Mouse (Mus musculus): ENCODE data around the gene Grk2. TPM values are rescaled to one million over a fixed set of nuclear protein-coding genes. Genes with fewer than 3 reads are reported as not detected.
"Not testable (repeated sequence)": the region's sequence is repeated elsewhere in the genome, so short reads cannot be mapped to it uniquely, and the experiment has no call there.

The Grk2 gene
- polyA plus RNA-seq, 1 experiment from 2014 or later = 17.9 TPM

GRCm38 (mm10) chr19:4264171-4264780, 41.7 kb downstream of the Grk2 start:
- no peak overlapping the region for H3K4me3 ChIP-seq
- no peaks in the 10 kb centered on the region for H3K9me3 ChIP-seq (replicated peaks)
- no peaks in the 10 kb centered on the region for H3K36me3 ChIP-seq
- 79% methylated on average over 6 of the region's 6 CpGs for WGBS (ENCODE audit: insufficient replicate concordance)
- H3K4me1 ChIP-seq = peaks cover 15% of the 10 kb centered on the region
- H3K27me3 ChIP-seq (replicated peaks) = peaks cover 37% of the 10 kb centered on the region
- ATAC-seq = no peak
- H3K4me2 ChIP-seq = no peak overlapping the region
- H3K27ac ChIP-seq = no peak overlapping the region
- H3K9ac ChIP-seq = no peak overlapping the region

DNA sequence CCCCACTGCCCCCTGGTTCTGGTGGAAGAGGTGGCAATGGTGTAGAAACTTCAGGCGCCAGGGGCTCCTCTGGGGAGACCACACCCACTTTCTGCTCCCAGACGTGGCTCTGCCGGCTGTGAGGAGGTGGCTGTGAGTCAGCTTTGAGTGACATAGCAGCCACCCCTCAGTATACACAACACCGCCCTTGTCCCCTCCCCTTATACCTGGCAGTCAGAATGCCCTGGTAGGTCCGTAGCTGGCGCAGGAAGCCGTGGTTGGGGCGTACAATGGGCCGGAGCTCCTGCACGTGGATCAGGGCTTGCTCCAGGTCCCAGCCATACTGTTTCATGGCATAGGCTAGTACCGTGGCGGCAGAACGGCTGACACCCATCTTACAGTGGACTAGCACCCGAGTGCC, 42.3 kb downstream of the Grk2 start:
- Histone ChIP-seq H3K36me3 (no peaks in the 10 kb centered on the region), H3K4me2 (no peak overlapping the region), H3K9me3 (replicated peaks) (no peaks in the 10 kb centered on the region), H3K9ac (no peak overlapping the region), H3K27ac (no peak overlapping the region), H3K4me1 (peaks cover 9% of the 10 kb centered on the region), H3K4me3 (no peak overlapping the region), H3K27me3 (replicated peaks) (peaks cover 31% of the 10 kb centered on the region)
- WGBS (ENCODE audit: insufficient replicate concordance) = 56% methylated on average over 14 of the region's 14 CpGs
- no peak for ATAC-seq

GRCm38 (mm10) chr19:4262756-4263155, 43.3 kb downstream of the Grk2 start:
- H3K4me2 ChIP-seq = no peak overlapping the region
- H3K9ac ChIP-seq = no peak overlapping the region
- H3K27me3 ChIP-seq (replicated peaks) = peaks cover 22% of the 10 kb centered on the region; the same call in 1 of the 2 replicates
- no peak overlapping the region for H3K27ac ChIP-seq
- ATAC-seq = no peak
- H3K4me3 ChIP-seq = no peak overlapping the region
- 49% methylated on average over 6 of the region's 6 CpGs for WGBS (ENCODE audit: insufficient replicate concordance)
- H3K9me3 ChIP-seq (replicated peaks) = no peaks in the 10 kb centered on the region
- no peaks in the 10 kb centered on the region for H3K36me3 ChIP-seq
- peaks cover 8% of the 10 kb centered on the region for H3K4me1 ChIP-seq

GRCm38 (mm10) chr19:4261038-4261698, 44.9 kb downstream of the Grk2 start:
- Histone ChIP-seq H3K4me2 (no peak overlapping the region), H3K36me3 (no peaks in the 10 kb centered on the region), H3K27ac (no peak overlapping the region), H3K27me3 (replicated peaks) (peaks cover 9% of the 10 kb centered on the region; the same call in 1 of the 2 replicates), H3K9me3 (replicated peaks) (no peaks in the 10 kb centered on the region), H3K4me1 (peaks cover 20% of the 10 kb centered on the region), H3K4me3 (no peak overlapping the region), H3K9ac (no peak overlapping the region)
- WGBS (ENCODE audit: insufficient replicate concordance) = 50% methylated on average over 8 of the region's 8 CpGs
- ATAC-seq = 0 out of 2 replicates have a peak, but pooled peaks have one; percentile 30

GRCm38 (mm10) chr19:4257897-4258252, 48.1 kb downstream of the Grk2 start:
- no peaks in the 10 kb centered on the region for H3K9me3 ChIP-seq (replicated peaks)
- ATAC-seq = no peak
- no peak overlapping the region for H3K27ac ChIP-seq

GRCm38 (mm10) chr19:4257216-4257896, 48.7 kb downstream of the Grk2 start:
- WGBS (ENCODE audit: insufficient replicate concordance) = under 1% methylated on average over 41 of the region's 41 CpGs

More at GRCm38 (mm10) chr19:4257897-4258252, 48.1 kb downstream of the Grk2 start:
- H3K4me2 ChIP-seq = peak overlapping the region; percentile 96
- H3K27me3 ChIP-seq (replicated peaks) = 0 out of 2 replicates have a peak, but pooled peaks cover 5% of the 10 kb centered on the region
- H3K36me3 ChIP-seq = no peaks in the 10 kb centered on the region
- H3K4me3 ChIP-seq = peak overlapping the region; percentile 72
- WGBS (ENCODE audit: insufficient replicate concordance) = 30% methylated on average over 12 of the region's 12 CpGs
- peaks cover 21% of the 10 kb centered on the region for H3K4me1 ChIP-seq
- peak overlapping the region; percentile 72 for H3K9ac ChIP-seq

DNA sequence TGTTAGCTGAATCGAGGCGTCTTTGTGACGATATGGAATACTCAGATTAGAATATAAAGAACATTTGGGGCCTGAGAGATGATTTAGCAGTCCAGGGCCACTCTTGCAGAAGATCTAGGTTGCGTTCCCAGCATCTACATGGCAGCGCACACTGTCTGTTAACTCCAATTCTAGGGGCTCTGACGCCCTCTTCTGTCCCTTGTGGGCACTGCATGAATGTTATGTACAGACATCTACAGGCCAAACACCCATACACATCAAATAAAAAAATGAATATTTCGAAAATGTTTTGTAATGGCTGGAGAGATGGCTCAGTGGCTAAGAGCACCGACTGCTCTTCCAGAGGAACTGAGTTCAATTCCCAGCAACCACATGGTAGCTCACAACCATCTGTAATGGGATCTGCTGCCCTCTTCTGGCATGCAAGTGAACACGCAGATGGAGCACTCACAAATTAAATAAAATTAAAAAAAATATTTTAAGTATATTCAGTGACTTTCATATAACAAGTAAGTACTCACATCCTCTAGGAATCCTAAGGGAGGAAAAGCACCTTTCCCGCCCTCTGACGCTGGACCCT, 50.3 kb downstream of the Grk2 start:
- Histone ChIP-seq H3K4me1 (peaks cover 21% of the 10 kb centered on the region), H3K36me3 (no peaks in the 10 kb centered on the region), H3K9me3 (replicated peaks) (no peaks in the 10 kb centered on the region), H3K27ac (no peak overlapping the region), H3K27me3 (replicated peaks) (0 out of 2 replicates have a peak, but pooled peaks cover 5% of the 10 kb centered on the region), H3K4me2 (no peak overlapping the region), H3K4me3 (no peak overlapping the region), H3K9ac (no peak overlapping the region)
- no peak for ATAC-seq
- WGBS (ENCODE audit: insufficient replicate concordance) = 70% methylated on average over 11 of the region's 11 CpGs

More at GRCm38 (mm10) chr19:4257216-4257896, 48.7 kb downstream of the Grk2 start:
- Histone ChIP-seq H3K4me2 (peak overlapping the region; percentile 96), H3K36me3 (no peaks in the 10 kb centered on the region), H3K4me3 (peak overlapping the region; percentile 72), H3K27ac (no peak overlapping the region), H3K9ac (peak overlapping the region; percentile 72), H3K27me3 (replicated peaks) (0 out of 2 replicates have a peak, but pooled peaks cover 5% of the 10 kb centered on the region), H3K4me1 (peaks cover 21% of the 10 kb centered on the region), H3K9me3 (replicated peaks) (no peaks in the 10 kb centered on the region)
- ATAC-seq = peak; percentile 85

GRCm38 (mm10) chr19:4254230-4254629, 51.8 kb downstream of the Grk2 start:
- 74% methylated on average over 7 of the region's 7 CpGs for WGBS (ENCODE audit: insufficient replicate concordance)
- Histone ChIP-seq H3K4me2 (no peak overlapping the region), H3K9me3 (replicated peaks) (no peaks in the 10 kb centered on the region), H3K4me1 (peaks cover 18% of the 10 kb centered on the region), H3K4me3 (no peak overlapping the region), H3K36me3 (no peaks in the 10 kb centered on the region), H3K27ac (no peak overlapping the region), H3K9ac (no peak overlapping the region), H3K27me3 (replicated peaks) (0 out of 2 replicates have a peak, but pooled peaks cover 5% of the 10 kb centered on the region)
- no peak for ATAC-seq

GRCm38 (mm10) chr19:4248683-4249082, 57.3 kb downstream of the Grk2 start:
- not testable (repeated sequence) for H3K4me2 ChIP-seq; ATAC-seq; H3K27me3 ChIP-seq (replicated peaks)

GRCm38 (mm10) chr19:4247010-4247409, 59.0 kb downstream of the Grk2 start:
- no peaks in the 10 kb centered on the region for H3K4me1 ChIP-seq
- WGBS (ENCODE audit: insufficient replicate concordance) = 33% methylated on average over 1 of the region's 1 CpGs
- no peak overlapping the region for H3K4me2 ChIP-seq
- H3K9me3 ChIP-seq (replicated peaks) = no peaks in the 10 kb centered on the region
- no peak for ATAC-seq
- H3K27me3 ChIP-seq (replicated peaks) = 0 out of 2 replicates have a peak, but pooled peaks cover 7% of the 10 kb centered on the region
- no peak overlapping the region for H3K4me3 ChIP-seq
- no peak overlapping the region for H3K27ac ChIP-seq
- H3K36me3 ChIP-seq = no peaks in the 10 kb centered on the region
- no peak overlapping the region for H3K9ac ChIP-seq

More at GRCm38 (mm10) chr19:4248683-4249082, 57.3 kb downstream of the Grk2 start:
- not testable (repeated sequence) for H3K9me3 ChIP-seq (replicated peaks); H3K27ac ChIP-seq; H3K36me3 ChIP-seq; H3K4me1 ChIP-seq; H3K9ac ChIP-seq; H3K4me3 ChIP-seq
- 38% methylated on average over 1 of the region's 1 CpGs for WGBS (ENCODE audit: insufficient replicate concordance)

DNA sequence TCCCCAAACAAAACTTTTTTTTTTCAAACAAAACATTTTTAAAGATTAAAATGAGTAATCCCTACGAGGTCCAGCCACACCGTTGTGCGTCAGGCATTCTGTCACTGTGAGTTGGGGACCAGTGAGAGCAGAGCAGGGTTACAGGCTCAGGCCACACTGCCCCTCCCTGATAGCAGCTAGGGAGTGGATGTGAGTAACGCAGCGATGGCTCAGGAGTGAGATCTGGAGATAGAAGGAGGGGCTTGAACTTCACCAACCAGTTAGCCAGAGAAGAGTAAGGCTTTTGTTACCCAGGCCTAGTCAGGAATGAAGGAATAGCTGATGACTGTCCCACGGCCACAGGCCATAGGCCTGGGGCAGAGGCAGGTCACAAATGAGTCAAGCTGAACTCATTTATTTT, 61.2 kb downstream of the Grk2 start:
- H3K27me3 ChIP-seq (replicated peaks) = 0 out of 2 replicates have a peak, but pooled peaks cover 7% of the 10 kb centered on the region
- WGBS (ENCODE audit: insufficient replicate concordance) = 63% methylated on average over 6 of the region's 6 CpGs
- H3K36me3 ChIP-seq = no peaks in the 10 kb centered on the region
- no peak overlapping the region for H3K4me3 ChIP-seq
- H3K9me3 ChIP-seq (replicated peaks) = no peaks in the 10 kb centered on the region
- H3K4me1 ChIP-seq = no peaks in the 10 kb centered on the region
- no peak for ATAC-seq
- no peak overlapping the region for H3K27ac ChIP-seq
- H3K4me2 ChIP-seq = no peak overlapping the region
- no peak overlapping the region for H3K9ac ChIP-seq

DNA sequence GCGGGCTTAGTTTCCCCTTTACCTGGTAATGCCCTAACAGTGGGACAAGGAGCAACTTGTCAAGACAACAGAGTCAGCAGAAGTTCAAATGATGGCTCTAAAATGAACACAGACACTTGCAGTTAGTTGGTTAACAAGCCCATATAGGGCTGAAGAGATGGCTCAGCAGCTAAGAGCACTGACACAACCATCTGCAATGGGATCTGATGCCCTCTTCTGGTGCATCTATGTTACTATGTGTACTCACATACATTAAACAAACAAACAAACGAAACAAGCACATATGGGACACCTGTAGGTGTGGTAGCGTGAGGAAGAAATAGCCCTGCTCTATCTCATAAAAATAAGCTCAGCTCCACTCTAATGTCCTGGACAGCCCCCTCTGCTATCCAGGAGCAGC, 63.6 kb downstream of the Grk2 start:
- Histone ChIP-seq H3K4me1 (no peaks in the 10 kb centered on the region), H3K4me2 (no peak overlapping the region), H3K27ac (no peak overlapping the region), H3K4me3 (no peak overlapping the region), H3K36me3 (no peaks in the 10 kb centered on the region), H3K9me3 (replicated peaks) (no peaks in the 10 kb centered on the region), H3K27me3 (replicated peaks) (0 out of 2 replicates have a peak, but pooled peaks cover 3% of the 10 kb centered on the region), H3K9ac (no peak overlapping the region)
- ATAC-seq = no peak
- WGBS (ENCODE audit: insufficient replicate concordance) = 55% methylated on average over 3 of the region's 3 CpGs
